Mouse (Mus musculus) adrenal gland (tissue): ENCODE measurements around the gene Ppp1r12a.

ENCODE experiments used
- intact Hi-C: fragments of 180-260 bp; cut with DNase I; formaldehyde crosslinking; loops from one replicate; pipeline ENCODE4 v1.15.1; 2025

The Ppp1r12a gene

GRCm38 (mm10) chr10:108286658-108287437 is 124.9 kb downstream of the Ppp1r12a start:
- intact Hi-C loops = no loop called here

- intact Hi-C loops = no loop called here
Observed at GRCm38 (mm10) chr10:108287438-108287801, 125.4 kb downstream of the Ppp1r12a start.

- intact Hi-C loops = no loop called here
Observed at GRCm38 (mm10) chr10:108290046-108290445, 128.1 kb downstream of the Ppp1r12a start.

- intact Hi-C loops = no loop called here
Observed at GRCm38 (mm10) chr10:108291688-108292471, 129.9 kb downstream of the Ppp1r12a start.

DNA sequence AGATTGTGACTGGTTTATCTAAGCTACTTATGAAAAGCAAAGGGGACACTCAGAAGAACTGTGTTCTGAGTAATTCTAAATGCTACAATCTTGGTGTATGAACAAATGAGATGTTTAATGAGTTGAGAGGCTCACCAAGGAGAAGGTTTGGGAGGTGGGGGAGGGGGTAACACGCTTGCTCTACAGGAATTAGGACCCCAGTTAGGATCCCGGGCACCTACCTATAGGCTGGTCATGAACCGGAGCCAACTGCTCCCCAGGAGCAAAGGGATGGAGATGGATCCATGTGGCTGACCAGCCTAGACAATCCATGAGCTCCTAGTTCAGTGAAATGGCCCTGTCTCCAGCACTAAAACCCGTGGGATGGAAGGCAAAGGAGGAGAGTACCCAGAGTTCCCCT is 130.7 kb downstream of the Ppp1r12a start:
- intact Hi-C loops = no loop called here

DNA sequence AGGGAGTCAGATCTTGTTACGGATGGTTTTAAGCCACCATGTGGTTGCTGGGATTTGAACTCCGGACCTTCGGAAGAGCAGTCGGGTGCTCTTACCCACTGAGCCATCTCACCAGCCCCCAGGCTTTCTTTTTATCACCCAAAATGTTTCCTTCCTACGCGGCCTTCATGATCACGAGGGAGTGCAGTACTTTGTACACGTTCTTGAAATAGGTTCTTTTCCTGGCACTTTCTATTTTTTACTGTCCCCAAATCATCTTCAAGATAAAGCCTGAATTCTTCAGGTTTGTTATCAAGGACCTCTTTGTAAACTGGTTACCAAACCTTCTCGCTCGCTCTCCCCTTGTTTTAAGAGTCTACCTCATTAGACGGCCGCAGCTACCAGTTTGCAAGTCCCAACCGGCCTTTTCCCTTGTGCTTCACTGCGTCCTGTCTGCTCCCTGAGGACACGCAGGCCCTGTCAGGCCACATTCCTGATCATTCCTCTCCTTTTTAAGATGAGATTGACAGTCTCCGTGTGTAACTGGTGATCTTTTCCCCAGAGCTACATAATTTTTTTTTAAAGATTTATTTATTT is 131.7 kb downstream of the Ppp1r12a start:
- intact Hi-C loops = no loop called here

- intact Hi-C loops = no loop called here
Observed at GRCm38 (mm10) chr10:108294766-108295165, 132.8 kb downstream of the Ppp1r12a start.

GRCm38 (mm10) chr10:108296446-108296845 is 134.5 kb downstream of the Ppp1r12a start:
- intact Hi-C loops = no loop called here

- intact Hi-C loops = no loop called here
Observed at GRCm38 (mm10) chr10:108298261-108298660, 136.3 kb downstream of the Ppp1r12a start.

- intact Hi-C loops = no loop called here
Observed at GRCm38 (mm10) chr10:108298841-108299545, 137.0 kb downstream of the Ppp1r12a start.

- intact Hi-C loops = loop anchor here (2.0 to 5.0 kb wide), 2 partner anchors 147 to 237 kb away; no protein-coding TSS in a partner anchor
Observed at GRCm38 (mm10) chr10:108299828-108300227, 137.8 kb downstream of the Ppp1r12a start.

- intact Hi-C loops = loop anchor here (2.0 to 5.0 kb wide), 2 partner anchors 146 to 236 kb away; no protein-coding TSS in a partner anchor
Observed at GRCm38 (mm10) chr10:108300843-108301242, 138.8 kb downstream of the Ppp1r12a start.

DNA sequence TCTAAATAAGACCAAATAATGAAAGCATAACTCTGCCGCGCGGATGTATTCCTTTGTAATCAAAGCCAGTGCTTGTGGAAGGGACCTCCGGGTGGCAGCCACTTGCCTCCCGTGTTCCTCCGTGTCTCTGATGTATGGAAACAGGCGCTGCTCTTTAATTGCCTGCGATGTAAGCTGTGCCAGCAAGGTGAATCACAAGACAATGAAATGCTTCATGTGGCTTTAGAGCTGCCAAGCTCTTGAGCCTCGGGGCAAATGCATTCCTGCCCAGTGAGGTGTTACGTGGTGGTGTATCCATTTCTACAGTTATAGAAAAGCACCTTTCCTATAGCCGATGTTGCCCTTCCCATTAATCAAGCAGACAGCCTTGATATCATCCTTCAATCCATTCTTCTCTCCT is 145.8 kb downstream of the Ppp1r12a start:
- intact Hi-C loops = no loop called here

- intact Hi-C loops = no loop called here
Observed at GRCm38 (mm10) chr10:108310195-108310594, 148.2 kb downstream of the Ppp1r12a start.

- intact Hi-C loops = no loop called here
Observed at GRCm38 (mm10) chr10:108311396-108311795, 149.4 kb downstream of the Ppp1r12a start.

DNA sequence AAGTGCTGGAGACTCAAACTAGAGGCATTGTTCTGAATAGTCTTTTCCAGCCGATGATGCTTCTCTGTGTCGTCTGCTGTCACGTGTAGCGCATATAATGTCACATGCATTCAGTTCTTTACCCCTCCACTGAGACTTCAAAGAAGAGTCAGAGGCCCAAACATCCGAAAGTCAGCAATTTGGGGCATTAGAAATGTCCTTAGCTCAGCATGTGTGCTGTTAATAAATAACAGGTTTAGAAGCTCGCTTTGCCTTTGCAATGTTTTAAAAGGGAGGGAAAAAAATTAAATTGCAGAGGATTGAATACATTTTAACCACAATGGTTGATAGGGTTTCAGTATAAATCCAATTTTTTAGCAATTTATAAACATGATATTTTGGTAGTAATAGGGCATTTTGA is 151.9 kb downstream of the Ppp1r12a start:
- intact Hi-C loops = no loop called here

DNA sequence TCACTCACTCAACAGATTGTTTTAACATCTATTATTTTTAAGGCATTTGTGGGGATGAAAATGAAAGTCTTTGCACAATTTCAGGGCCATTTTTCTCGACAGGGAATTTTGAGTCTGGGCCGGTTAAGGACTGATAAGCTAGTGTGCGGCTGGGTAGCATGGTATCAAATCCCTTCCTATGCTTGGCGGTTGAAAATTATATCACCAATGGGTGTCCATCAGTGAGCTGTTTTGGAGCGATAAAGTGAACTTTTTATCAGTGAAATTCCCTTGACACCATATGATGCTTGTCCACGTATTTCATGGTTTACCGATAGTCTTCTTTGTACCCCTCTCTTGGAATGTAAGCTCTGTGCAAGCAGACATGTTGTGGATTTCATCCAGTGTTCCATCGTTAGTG is 152.4 kb downstream of the Ppp1r12a start:
- intact Hi-C loops = no loop called here

DNA sequence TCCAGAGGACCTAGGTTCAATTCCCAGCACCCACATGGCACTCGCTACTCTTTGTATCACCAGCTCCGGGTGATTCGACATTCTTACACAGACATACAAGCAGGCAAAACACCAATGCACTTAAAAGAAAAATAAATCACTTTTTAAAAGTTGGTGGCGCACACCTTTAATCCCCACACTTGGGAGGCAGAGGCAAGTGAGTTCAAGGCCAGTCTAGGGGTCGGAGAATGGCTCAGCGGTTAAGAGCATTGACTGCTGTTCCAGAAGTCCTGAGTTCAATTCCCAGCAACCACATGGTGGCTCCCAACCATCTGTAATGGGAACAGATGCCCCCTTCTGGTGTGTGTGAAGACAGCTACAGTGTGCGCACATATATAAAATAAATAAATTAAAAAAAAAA is 153.2 kb downstream of the Ppp1r12a start:
- intact Hi-C loops = no loop called here

DNA sequence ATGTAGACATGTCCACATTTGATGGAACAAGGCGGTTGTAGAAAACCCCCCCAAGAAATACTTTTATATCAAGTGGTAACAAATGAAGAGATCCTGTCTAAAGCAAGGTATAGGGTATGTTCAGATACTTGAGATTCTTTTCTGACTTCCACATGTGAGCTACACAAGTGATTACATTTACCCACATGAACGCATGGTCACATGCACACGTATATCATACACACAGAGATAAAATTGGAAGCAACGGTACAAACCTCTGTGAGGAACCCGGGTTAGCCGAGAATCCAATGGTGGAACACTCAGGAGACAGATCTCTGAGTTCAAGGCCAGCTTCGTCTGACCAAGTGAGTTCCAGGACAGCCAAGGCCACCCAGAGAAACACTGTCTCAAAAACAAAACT is 166.4 kb downstream of the Ppp1r12a start:
- intact Hi-C loops = no loop called here

- intact Hi-C loops = no loop called here
Observed at GRCm38 (mm10) chr10:108328983-108329382, 167.0 kb downstream of the Ppp1r12a start.

DNA sequence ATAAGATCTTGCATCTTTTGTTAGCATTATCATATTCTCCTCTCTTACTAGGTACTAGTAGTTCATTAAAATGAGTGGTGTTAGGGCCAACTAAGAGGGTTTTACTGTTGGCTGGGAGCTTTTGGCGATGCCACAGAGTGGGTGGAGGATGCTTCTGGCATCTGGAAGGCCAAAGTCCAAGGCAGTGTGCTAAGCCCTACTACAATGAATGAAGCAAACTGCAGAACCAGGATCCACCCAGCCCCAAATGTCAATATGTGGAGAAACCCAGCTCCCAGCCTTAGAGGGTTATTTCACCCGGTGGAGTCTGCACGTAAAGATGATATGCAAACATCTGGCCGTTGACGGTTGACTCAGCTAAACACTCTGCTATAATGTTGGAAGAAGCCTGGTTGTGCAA is 167.8 kb downstream of the Ppp1r12a start:
- intact Hi-C loops = loop anchor here (10.0 kb wide), 1 partner anchor 115 kb away; no protein-coding TSS in a partner anchor
